Mouse (Mus musculus) brain, embryonic 18.5 days (tissue): ENCODE data around the gene Kcnmb2.

ENCODE experiments used
- DNase-seq: peaks from one replicate; pipeline ENCODE4 v3.0.0-alpha.2; 2012; ENCODE audit warnings: low read depth, low spot score

Gene Kcnmb2

DNA sequence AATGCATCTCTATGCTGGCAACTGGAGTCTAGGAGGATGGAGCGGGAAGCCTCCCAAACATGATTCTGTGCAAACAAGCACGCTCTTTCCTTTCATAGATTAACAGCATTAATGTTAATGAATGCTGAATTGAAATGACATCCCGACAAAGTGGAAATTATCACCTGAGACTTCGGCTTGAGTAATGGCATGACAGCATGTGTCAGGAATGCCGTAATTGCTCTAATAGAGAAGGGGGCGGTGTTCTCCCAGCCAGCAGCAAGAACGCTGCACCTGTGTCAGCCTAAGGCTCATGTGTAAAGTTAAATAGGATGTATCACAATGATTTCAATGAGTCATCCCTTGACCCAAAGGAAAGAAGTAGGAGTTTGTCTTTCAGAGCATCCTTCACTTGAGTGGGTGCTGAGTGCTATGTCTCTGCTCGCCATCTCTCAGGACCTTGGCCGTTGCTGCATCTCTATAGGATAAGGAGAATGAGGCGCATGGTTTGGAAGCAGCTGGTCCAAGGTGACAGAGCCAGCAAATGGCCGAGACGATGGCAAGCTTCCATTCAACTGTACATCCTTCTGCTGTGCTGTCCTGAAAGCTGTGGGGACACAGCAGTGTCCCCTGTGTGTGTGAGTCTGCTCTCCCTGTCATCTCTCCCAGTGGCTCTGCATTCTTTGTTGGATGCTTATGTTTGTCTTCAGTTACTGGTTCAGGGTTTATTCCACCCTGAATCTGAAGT is 110.1 kb downstream of the Kcnmb2 start:
- DNase-seq = no peak

DNA sequence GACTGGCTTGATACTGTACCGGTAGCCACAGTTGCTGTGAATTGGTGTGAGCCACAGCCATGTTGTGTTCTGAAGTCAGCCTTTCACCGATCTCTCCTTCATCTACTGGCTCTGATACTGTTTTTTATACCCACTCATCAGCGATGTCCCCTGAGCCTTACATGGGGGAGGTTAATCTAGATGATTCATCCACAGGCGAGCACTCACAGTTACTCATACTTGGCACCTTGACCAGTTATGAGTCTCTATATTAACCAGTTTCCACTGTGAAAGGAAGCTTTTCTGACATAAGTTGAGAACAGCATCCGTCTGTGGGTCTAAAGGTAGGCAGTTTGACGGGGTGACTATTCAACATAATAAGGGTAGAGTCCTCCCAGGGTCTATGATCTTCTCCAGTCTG is 118.7 kb downstream of the Kcnmb2 start:
- DNase-seq = no peak

DNA sequence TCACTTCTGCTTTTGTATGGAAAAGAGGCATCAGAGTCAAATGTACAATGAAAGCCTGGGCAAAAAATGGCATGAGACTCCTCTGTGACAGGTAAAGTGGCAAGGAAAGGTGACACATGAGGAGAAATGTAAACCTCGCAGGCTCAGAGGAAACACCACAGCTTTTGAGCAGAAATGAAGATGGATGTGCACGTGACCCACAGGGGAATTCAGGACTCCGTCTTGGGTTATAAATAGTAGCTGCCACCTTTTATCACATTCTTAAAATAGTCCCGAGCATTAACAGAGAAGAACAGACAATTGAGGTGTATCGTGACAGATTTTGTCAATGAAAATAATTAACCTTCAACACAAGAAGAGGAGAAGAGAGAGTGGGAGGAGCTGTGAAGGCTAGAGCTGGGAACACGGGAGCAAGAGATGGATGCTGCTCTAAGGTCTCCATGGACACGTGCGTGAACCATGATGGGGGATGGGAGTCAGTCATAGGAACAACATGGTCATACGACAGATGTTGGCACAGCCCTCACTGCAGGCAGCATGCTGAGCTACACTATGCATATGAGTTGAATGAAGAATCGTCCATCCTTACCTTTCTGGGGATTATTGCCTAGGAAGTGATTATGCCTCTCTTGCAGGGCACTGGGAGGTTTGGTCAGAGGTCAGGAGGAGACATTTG is 127.2 kb downstream of the Kcnmb2 start:
- DNase-seq = no peak

DNA sequence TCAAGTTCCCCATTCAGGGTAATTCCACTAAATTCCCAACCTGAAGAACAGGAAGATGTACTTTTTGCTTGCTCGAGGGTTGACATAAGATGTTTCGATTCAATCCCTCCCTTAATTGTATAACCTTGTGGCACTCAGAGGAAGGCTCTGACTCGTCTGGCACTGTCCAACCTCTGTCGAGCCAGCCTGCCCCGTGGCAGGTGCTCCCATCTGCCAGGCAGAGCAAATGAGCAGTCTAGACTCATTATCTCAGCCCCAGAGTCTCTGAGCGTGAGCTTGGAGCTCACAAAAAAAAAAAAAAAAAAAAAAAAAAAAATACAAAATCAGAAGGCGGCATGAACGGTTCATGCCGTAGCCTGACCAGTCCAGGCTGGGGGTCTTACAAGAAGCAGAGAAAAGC is 130.1 kb downstream of the Kcnmb2 start:
- DNase-seq = no peak

DNA sequence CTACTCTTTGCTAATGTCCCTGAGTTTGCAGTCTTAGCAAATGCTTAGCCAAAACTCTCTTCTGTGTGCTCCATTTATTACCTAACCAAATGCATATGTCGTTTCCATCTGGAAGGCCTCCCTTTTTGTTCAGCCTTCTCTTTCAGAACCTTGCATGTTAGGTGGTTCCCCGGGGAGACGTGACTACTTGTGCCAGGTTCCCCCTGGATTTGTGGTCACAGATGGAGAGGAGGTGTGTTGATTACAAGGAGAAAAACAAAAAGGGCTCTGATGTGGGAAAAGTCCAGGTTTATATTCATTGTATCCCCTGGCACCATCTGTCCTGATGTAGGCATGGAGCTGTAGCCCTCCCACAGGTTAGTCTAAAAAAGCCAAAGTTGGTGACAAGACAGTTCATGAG is 141.5 kb downstream of the Kcnmb2 start:
- DNase-seq = no peak

DNA sequence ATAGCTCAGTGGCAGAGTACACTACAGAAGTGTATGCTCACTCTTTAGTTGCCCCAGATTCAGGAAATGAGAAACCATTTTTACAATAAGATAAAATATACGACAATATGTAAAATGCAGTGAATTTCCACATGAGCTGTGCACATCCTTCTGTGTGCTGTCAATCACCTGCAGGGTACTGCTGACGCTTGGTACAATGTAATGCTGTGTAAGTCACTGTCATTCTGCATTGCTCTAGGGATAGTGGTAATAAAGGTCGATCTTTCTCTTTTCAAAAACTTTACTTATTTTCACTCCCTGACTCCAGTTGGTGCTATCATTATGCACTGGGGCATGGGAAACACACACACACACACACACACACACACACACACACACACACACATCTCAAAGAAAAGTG is 146.5 kb downstream of the Kcnmb2 start:
- no peak for DNase-seq

DNA sequence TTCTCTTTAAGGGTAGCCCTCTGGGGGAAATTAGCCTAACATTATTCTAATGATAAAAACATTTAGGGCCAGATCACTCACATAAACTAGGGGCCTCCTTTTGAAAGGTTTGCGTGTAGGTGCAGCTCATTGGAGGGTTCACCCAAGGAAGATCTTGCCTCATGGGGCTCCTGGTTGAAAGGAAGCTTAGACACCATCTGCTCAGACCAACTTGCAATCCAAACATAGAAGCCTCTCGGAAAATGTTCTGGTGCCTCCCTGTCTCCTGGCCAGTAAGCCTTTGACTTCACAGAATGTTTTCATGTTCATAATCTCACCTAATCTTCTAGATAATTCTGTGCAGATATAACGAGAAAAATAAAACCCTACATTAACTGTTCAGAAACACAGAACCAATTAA is 150.3 kb downstream of the Kcnmb2 start:
- DNase-seq = no peak

DNA sequence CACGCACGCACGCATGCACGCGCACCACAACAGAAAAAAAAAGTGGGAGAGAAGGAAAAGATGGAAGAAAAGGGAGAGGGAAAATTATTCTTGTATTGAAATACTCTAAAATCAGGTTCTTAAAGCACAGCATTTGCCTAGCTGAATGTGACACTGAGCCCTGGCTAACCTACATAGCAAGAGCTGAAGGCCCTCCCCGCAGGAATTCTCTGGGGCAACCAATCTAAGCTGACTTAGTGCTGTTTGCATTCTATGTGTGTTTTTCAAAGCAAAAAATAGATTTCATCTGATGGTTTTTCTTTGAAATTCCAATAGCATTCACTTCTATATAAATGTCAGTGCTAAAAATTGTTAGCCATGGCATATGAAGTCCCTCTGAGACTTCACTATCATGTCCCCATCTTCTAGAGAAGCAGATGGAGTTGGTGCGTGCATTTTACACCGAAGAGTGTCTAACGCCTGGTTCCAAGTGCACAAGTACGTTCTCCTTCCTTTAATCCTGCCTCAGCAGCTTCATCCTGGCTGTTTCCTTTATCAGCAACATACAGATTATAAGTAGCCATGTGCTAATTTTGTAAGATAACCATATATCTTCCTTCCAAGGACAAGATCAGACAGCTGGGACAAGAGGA is 151.4 kb downstream of the Kcnmb2 start:
- no peak for DNase-seq

DNA sequence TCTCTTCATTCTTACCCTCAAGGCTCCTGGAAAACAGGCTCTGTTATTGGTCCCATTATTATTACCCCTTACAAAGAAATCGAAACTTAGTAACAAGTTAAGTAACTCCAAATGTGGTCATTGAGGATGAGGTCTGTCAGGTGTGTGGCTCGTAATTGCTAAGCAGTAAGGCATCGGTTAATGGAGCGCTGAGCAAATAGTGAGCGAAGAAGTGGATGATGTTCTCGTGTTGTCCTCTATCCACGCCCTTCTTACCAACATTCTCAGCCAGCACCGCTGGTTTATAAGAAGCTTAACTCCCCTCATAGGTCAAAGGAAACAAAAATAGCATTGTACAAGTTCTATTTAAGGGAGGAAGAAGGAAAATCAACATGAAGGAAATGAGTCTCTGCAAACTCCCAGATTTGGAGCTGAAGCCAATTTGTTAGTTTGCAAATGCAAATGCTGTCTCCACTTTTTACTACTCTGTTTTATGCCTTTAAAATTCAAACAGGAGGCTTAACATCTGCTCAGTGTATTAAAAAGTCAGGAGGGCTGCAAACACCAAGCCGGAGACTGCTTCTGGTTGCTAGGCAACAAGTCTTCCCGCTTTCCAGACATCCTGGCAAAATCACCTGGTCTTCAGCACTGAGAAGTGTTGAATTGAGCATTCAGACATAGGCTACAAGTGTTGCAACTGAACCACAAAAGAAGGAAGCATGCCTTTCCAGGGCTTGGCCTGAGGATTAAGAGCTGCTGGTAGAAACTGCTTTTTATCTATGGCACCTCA is 157.8 kb downstream of the Kcnmb2 start:
- peak; percentile 65 for DNase-seq

DNA sequence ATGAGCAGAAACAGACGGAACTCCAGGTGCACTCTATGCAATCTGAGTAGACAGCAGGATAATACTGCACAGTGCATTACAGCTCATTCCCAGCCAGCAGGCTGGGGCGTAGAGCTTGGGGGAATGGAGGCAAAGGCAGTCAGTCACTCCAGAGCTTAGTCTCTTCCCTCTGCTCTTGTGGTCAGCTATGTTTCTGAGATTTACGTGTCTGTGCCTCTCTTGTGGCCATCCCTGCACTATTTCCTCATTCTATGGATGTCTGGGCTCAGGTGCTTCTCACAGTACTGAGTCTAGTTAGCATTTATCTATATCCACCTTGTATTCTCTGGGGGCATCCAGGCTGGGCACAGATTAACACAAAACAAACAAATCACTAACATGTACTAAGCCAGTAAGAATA is 160.4 kb downstream of the Kcnmb2 start:
- DNase-seq = no peak

DNA sequence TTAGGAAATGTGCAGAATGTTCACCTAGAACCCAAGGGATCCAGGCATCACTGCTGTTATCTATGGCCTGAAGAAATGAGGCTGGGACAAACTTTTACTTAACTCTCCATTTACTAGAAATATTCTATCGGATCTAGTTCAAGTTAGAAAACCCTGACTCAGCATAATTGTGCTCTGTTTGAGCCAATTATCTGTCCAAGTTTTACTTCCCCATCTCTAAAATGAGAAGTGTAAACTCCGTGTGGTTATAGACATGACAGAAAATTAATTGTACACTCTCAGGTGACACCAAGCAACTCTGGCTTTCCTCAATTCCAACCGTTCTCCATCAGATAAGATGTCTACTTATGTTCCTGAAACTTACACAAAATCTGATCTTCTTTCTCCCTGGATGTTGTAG is 161.0 kb downstream of the Kcnmb2 start:
- DNase-seq = no peak

DNA sequence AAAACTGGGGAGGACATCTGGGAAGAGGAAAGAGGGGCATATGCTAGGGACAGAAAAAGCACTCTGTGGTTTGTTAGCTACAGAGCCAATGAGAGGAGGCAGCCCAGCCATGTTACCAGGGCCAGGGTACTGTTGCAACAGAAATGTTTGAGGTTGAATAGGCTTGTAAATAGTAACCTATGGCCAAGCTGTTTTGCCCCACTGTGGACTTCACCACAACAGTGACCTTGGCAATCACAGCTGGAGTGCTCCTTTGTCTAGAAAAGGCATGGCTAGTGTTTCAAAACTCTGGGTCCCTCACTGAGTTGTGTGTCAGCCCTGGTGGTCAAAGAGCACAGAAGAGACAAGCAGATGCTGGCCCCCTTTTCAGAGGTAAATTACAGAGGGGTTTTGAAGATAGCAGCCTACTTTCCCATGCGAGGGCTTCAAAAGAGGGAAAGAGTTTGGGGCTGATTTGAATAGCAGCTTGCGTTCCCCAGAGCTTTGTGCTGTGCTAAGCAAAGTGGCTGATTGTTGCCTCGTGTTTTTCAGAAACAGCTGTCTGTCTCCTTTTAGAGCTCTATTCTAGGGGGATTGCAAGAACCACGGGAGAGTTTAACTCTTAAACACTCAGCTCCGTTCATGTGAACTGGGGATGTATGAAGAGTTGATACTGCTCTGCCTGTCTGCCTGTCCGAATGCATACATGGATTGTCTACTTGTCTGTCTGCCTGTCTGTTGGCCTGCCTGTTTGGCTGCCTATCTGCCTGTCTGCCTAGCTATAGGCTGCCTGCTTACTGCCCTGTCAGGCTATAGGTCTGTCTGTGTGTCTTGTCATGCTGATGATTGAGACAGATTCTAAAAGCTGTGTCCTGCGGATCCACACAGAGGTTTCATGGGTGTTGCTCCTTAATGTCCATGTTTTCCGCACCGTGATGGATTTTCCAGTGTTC is 165.0 kb downstream of the Kcnmb2 start:
- no peak for DNase-seq

DNA sequence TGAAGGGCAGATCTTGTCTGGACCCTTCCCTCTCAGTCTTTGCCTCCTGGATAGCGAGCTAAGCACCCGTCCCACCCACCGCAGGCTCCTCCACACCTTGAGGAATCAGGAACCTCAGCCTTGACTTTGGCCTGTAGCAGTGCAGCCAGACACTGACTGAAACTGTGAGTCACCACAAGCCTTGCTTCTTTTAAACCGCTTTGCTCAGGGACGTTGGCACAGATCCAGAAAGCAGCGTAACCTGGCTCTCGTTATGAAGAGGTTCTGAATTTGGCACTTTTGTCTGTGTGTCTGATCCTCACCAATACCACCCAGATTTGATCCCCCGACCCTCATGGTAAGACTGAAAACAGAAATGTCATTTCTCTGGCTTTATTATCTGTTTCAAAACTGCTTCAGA is 171.6 kb downstream of the Kcnmb2 start:
- no peak for DNase-seq

DNA sequence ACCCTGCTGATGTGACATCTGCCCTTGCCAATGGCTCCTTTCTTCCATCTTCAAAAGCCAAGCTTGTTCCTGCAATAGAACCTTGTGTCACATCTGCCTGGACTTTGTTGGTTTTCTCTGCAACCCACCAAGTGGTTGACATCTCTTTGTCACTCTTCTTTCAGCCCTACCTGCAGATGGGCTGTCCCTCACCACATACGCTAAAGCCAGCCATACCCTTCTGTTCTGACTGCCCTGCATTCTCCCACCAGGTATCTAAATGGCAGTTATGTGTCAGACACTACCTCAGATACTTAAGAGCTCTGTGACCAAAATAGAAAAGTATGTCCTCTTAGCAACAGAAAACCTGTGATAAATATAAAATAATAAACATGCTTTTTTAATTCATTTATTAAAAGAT is 186.5 kb downstream of the Kcnmb2 start:
- DNase-seq = no peak

DNA sequence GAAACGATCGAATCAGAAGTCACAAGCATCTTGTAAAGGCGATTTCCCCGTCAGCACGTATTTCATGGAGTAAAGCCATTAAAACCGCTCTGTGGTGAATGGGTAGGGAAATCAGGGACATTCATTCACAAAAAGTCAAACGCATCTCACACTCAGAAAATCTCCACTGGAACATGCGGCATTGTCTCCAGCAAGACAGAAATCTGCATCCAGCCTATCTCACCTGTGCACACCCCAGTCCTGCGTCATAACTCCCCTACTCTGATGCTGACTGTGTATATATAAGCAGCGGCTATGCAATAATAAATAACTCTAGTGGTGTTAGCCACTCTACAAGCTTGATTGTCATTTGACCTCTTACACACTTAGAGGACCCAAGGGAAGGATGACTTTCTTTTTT is 199.1 kb downstream of the Kcnmb2 start:
- no peak for DNase-seq

DNA sequence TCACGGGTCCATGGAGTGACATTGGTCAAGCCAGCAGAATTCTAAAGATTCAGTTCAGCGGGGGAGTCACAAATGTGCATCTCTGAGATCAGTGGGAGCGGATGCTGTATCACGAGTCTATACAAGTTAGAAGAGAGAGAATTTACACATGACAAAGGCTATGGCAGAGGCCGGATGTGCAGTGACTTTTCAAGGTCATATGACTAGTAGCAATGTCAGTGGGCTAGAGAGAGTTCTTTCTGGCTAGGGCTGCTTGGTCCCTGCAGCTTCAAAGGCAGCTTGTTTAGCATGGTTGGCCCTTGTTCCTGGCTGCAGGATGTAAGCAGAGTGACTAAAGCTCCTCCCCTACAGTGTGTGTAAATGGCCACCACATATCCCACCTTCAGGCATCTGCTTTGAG is 217.5 kb downstream of the Kcnmb2 start:
- no peak for DNase-seq

DNA sequence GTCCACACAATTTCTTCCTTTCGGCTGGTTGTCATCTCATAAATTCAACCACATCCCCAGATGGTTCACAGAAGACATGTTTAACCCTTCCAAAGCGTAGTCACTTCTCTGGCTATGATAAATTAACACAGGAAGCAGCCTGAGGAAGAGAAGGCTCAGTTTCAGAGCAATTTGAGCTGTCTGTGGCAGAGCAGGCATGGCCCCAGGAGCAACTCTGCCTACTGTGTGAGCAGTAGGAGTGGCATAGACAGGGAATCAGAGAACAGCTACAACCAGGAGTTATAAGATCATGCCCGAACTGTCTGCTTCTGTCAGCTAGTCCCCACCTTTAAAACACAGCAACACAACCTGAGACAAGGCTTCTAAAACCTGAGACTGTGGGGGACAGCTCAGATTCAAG is 219.4 kb downstream of the Kcnmb2 start:
- DNase-seq = no peak

DNA sequence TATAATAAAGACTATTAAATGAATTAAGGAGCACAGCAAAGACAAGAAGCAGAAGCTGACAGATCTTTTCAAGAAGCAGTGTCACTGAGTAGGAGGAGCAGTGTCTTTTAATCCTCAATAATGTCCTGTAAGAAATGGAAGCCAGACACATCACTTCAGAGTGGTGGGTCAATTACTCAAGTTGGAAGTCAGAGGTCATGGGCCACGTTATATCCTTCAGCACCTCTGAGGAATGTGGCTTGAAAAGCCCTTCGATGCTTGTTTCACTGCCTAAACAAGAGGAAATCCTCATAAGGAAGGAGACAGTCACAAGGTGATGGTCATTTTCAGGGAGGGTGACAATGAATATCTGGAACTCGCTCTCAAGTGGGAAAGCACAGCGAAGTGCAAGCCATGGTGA is 223.1 kb downstream of the Kcnmb2 start:
- no peak for DNase-seq

DNA sequence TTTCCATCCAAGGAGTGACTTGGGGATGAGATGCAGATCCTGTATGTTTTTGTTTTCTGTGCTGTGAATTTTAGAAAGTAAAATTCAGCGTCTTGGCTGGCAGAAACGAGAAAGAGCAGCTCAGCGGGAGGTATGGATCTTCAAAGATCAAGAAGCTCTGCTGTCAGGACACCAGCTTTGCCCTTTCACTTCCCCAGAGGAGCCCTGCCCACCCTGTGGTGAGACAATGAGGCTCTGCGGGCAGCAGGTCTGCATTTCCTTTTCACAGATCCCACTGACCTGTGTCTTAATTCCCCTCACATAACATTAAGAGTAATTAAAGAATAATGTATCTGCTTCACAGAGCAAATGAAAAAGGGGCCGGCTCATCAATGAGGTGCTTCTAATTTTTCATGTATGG is 226.1 kb downstream of the Kcnmb2 start:
- no peak for DNase-seq

DNA sequence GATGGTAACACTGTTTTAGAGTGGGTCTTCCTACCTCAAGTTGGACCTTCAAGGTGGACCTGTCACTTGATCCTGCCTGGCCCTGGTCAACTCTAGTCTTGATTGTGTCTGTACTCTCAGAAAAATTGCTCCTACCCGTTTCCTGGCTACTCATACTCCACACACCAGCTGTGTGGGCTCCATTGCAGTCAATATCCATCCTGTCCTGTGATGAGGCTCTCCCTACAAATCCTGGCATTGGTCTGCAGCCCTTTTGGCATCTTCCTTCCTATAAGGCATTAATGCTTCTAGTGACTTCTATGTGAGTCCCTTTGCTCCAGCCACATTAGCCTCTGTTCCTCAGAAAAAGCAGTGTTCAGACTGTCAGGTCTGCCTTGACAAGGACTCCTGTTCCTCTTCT is 228.4 kb downstream of the Kcnmb2 start:
- DNase-seq = no peak

DNA sequence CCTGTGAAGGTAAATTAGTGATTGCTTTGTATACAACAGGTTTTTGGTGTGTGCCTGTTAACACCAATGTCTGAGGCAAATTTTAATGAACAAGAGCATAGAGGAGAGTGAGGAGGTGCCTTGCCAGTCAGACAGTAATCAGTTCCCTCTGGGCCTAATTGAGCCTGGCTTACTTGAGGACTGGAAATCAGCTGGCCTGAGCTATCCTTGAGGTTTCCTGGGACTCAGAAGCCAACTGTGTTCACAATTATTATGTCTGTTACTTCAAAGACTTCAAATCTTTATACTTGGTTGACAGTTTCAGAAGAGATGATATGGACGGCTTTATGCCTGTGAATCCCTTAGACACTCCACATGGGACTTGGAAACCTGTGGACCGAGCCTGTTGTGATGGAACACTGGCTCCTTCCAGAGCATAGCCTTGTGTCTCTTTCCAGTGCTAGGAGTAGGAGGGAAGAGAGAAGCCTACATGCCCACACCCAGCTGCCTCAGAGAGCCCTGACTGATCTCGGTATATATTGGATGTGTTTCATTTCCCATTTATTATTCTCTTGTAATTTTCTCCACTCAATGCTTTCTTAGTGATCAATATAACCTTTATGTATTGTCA is 230.2 kb downstream of the Kcnmb2 start:
- DNase-seq = no peak
